Mouse (Mus musculus) CH12.LX (cell line): ENCODE data around the gene Fyb. TPM values are rescaled to one million over a fixed set of nuclear protein-coding genes. Genes with fewer than 3 reads are reported as not detected.

Source experiments
- DNase-seq: peaks from one replicate; pipeline ENCODE4 v3.0.0-alpha.2; 2013; ENCODE audit errors: extremely low read depth
- H3K27ac ChIP-seq: 2 replicates; pipeline ENCODE4 v1.5.1; 2012; ENCODE audit warnings: low read depth, mild to moderate bottlenecking, control low read depth, moderate library complexity; ENCODE audit not compliant: insufficient read depth
- H3K27me3 ChIP-seq: replicated peaks from 2 replicates; pipeline ENCODE3; 2012; ENCODE audit warnings: inconsistent platforms
- H3K36me3 ChIP-seq, 2 experiments: replicated peaks in 1 of 2; 2 replicates each; pipeline versions ENCODE3 to v1.6.1; 2012; ENCODE audit warnings: inconsistent platforms in 1 of 2, low read length in 1 of 2, mild to moderate bottlenecking in 1 of 2, mixed read lengths in 1 of 2, moderate library complexity in 1 of 2; ENCODE audit not compliant: control insufficient read depth in 1 of 2, insufficient read depth in 1 of 2
- H3K4me1 ChIP-seq, 2 experiments: 2 replicates each; pipeline ENCODE4 v1.6.1; 2012; ENCODE audit warnings: inconsistent platforms in 1 of 2, moderate library complexity in 1 of 2; ENCODE audit not compliant: insufficient read depth in 2 of 2, control insufficient read depth in 1 of 2
- H3K4me2 ChIP-seq: 2 replicates; pipeline ENCODE4 v1.6.1; 2012; ENCODE audit warnings: low read depth, mild to moderate bottlenecking, control low read depth; ENCODE audit not compliant: poor library complexity, insufficient read depth, severe bottlenecking
- H3K4me3 ChIP-seq, 3 experiments: fragments of 150-350 bp in 1 of 3; sonication (generic) in 1 of 3; replicated peaks in 1 of 3; 2 replicates each; pipeline versions ENCODE3 to v1.5.1; 2011 to 2012; ENCODE audit warnings: low read depth in 2 of 3, low read length in 2 of 3, mild to moderate bottlenecking in 2 of 3, moderate library complexity in 2 of 3, control low read depth in 1 of 3, improper control_type of control experiment in 1 of 3, inconsistent platforms in 1 of 3, mixed read lengths in 1 of 3; ENCODE audit not compliant: poor library complexity in 1 of 3
- H3K79me2 ChIP-seq: replicated peaks from 2 replicates; pipeline ENCODE4 v1.6.1; 2012; ENCODE audit warnings: mild to moderate bottlenecking, moderate library complexity; ENCODE audit not compliant: control insufficient read depth, poor library complexity, insufficient read depth, severe bottlenecking; ENCODE audit errors: extremely low read depth
- H3K9ac ChIP-seq: 2 replicates; pipeline ENCODE4 v1.6.1; 2012; ENCODE audit warnings: low read depth, mild to moderate bottlenecking, control low read depth, moderate library complexity; ENCODE audit not compliant: insufficient read depth
- H3K9me3 ChIP-seq: replicated peaks from 2 replicates; pipeline ENCODE3; 2012; ENCODE audit warnings: low read length, inconsistent platforms, mixed read lengths
- BHLHE40 ChIP-seq: IDR thresholded peaks from 2 replicates; pipeline ENCODE4 v1.6.1; 2011; ENCODE audit warnings: mild to moderate bottlenecking, low read depth, low read length, improper control_type of control experiment
- CHD2 ChIP-seq: IDR thresholded peaks from 2 replicates; pipeline ENCODE4 v1.6.1; 2011; ENCODE audit warnings: low read length, improper control_type of control experiment
- CTCF ChIP-seq, 2 experiments: IDR thresholded peaks in 1 of 2; conservative IDR thresholded peaks in 1 of 2; 2 replicates each; pipeline ENCODE4 v1.5.1; 2011 to 2012; ENCODE audit warnings: low read depth in 2 of 2, low read length in 2 of 2, improper control_type of control experiment in 1 of 2, inconsistent platforms in 1 of 2, mild to moderate bottlenecking in 1 of 2, moderate library complexity in 1 of 2
- E2F4 ChIP-seq: IDR thresholded peaks from 2 replicates; pipeline ENCODE4 v1.6.1; 2011; ENCODE audit warnings: low read depth, low read length, improper control_type of control experiment; ENCODE audit not compliant: insufficient replicate concordance
- EP300 ChIP-seq: IDR thresholded peaks from 2 replicates; pipeline ENCODE4 v1.6.1; 2011; ENCODE audit warnings: low read length, improper control_type of control experiment
- IRF4 ChIP-seq: IDR thresholded peaks from 2 replicates; pipeline ENCODE4 v1.6.1; 2014; ENCODE audit warnings: low read depth, mild to moderate bottlenecking, inconsistent platforms, low read length, improper control_type of control experiment
- JUND ChIP-seq: conservative IDR thresholded peaks from 2 replicates; pipeline ENCODE4 v1.6.1; 2011; ENCODE audit warnings: low read depth, low read length, improper control_type of control experiment
- KAT2A ChIP-seq: IDR thresholded peaks from 2 replicates; pipeline ENCODE4 v1.6.1; 2012; ENCODE audit warnings: low read length, improper control_type of control experiment, inconsistent platforms; ENCODE audit not compliant: insufficient replicate concordance
- MAFK ChIP-seq: IDR thresholded peaks from 2 replicates; pipeline ENCODE4 v1.6.1; 2011; ENCODE audit warnings: low read length, improper control_type of control experiment; ENCODE audit not compliant: insufficient replicate concordance
- MAX ChIP-seq: IDR thresholded peaks from 2 replicates; pipeline ENCODE4 v1.6.1; 2011; ENCODE audit warnings: low read length, improper control_type of control experiment
- MXI1 ChIP-seq: IDR thresholded peaks from 2 replicates; pipeline ENCODE4 v1.6.1; 2011; ENCODE audit warnings: mild to moderate bottlenecking, low read depth, low read length, improper control_type of control experiment
- MYC ChIP-seq: IDR thresholded peaks from 2 replicates; pipeline ENCODE4 v1.6.1; 2011; ENCODE audit warnings: low read depth, mild to moderate bottlenecking, improper control_type of control experiment, low read length
- NRF1 ChIP-seq: IDR thresholded peaks from 2 replicates; pipeline ENCODE4 v1.6.1; 2014; ENCODE audit warnings: low read depth, mild to moderate bottlenecking, inconsistent platforms, low read length, improper control_type of control experiment, moderate library complexity
- POLR2A ChIP-seq: IDR thresholded peaks from 2 replicates; pipeline ENCODE4 v1.6.1; 2011; ENCODE audit warnings: low read depth, mild to moderate bottlenecking, improper control_type of control experiment, low read length
- SIN3A ChIP-seq: IDR thresholded peaks from 2 replicates; pipeline ENCODE4 v1.6.1; 2012; ENCODE audit warnings: low read length, improper control_type of control experiment, inconsistent platforms
- UBTF ChIP-seq: IDR thresholded peaks from 2 replicates; pipeline ENCODE4 v1.6.1; 2012; ENCODE audit warnings: low read depth, mild to moderate bottlenecking, inconsistent platforms, low read length, improper control_type of control experiment, moderate library complexity
- ZMIZ1 ChIP-seq: IDR thresholded peaks from 2 replicates; pipeline ENCODE4 v1.6.1; 2012; ENCODE audit warnings: low read depth, mild to moderate bottlenecking, inconsistent platforms, low read length, improper control_type of control experiment
- dilution Hi-C: fragments of 300-500 bp; cut with MboI; formaldehyde crosslinking; loops from 2 replicates; pipeline ENCODE4 v1.14.3; 2020; ENCODE audit warnings: low sequenced_read_pairs; ENCODE audit not compliant: extremely low pct_unique_long_range_greater_than_20kb, extremely low pct_ligation_motif_present
- in situ Hi-C: fragments of 300-500 bp; cut with MboI; formaldehyde crosslinking; loops from 3 replicates; pipeline ENCODE4 v1.14.3; 2019; ENCODE audit warnings: low sequenced_read_pairs, low pct_ligation_motif_present, low pct_unique_long_range_greater_than_20kb, mixed read lengths
- polyA plus RNA-seq: library from polyadenylated mRNA; unstranded; fragments of >175 nt; gene quantifications from 2 replicates; pipeline ENCODE4 v1.2.1, GENCODE M21; 2012; ENCODE audit warnings: low read depth; ENCODE audit not compliant: insufficient read length
- total RNA-seq, 2 experiments: library from RNA; depleted of rRNA; stranded (reverse); fragments of 300-350 nt in 1 of 2; fragments of >200 nt in 1 of 2; gene quantifications; 2 replicates each; pipeline ENCODE4 v1.2.3; 2012 to 2014

The Fyb gene
- total and polyA plus RNA-seq, 3 experiments: 17.6 to 60.1 (median 32.2) TPM

GRCm38 (mm10) chr15:6560696-6561095 is 38.0 kb downstream of the Fyb start:
- no peak overlapping the region for H3K9ac ChIP-seq
- no peaks in the 10 kb centered on the region for H3K9me3 ChIP-seq
- no peaks in the 10 kb centered on the region for H3K79me2 ChIP-seq
- H3K36me3 ChIP-seq: no peaks in the 10 kb centered on the region
- no peaks in the 10 kb centered on the region for H3K27me3 ChIP-seq
- H3K4me2 ChIP-seq: no peak overlapping the region
- peaks cover 0 to 4% of the 10 kb centered on the region in 2 experiments; a peak in 1 of 4 replicates for H3K4me1 ChIP-seq
- in situ Hi-C loops: loop anchor here (10.0 kb wide), 1 partner anchor 56 kb away; no protein-coding TSS in a partner anchor
- H3K27ac ChIP-seq: no peak overlapping the region
- TF ChIP-seq NRF1 (no peak), JUND (no peak), POLR2A (no peak), SIN3A (no peak), E2F4 (no peak), BHLHE40 (no peak), MYC (no peak), KAT2A (no peak), IRF4 (no peak), CTCF (conservative IDR thresholded peaks at IDR 0.05 in 1 of 2, IDR thresholded peaks at IDR 0.05 in 1 of 2; ENCODE audit: low read depth in 2 of 2, low read length in 2 of 2) (no peak), MAFK (no peak), ZMIZ1 (no peak), UBTF (no peak), MAX (no peak), EP300 (no peak)
- H3K4me3 ChIP-seq: no peak overlapping the region
- no peak for DNase-seq
- dilution Hi-C loops: no loop called here

GRCm38 (mm10) chr15:6562161-6562560 is 39.5 kb downstream of the Fyb start:
- no peak for DNase-seq
- Histone ChIP-seq H3K27ac (no peak overlapping the region), H3K9me3 (no peaks in the 10 kb centered on the region), H3K27me3 (no peaks in the 10 kb centered on the region), H3K9ac (no peak overlapping the region), H3K36me3 (no peaks in the 10 kb centered on the region), H3K4me3 (no peak overlapping the region), H3K4me1 (no peaks in the 10 kb centered on the region)
- in situ Hi-C loops (loop anchor here (10.0 kb wide), 1 partner anchor 57 kb away; no protein-coding TSS in a partner anchor), dilution Hi-C loops (no loop called here)
- TF ChIP-seq MXI1 (no peak), CHD2 (no peak)
- TF ChIP-seq, all 38 proteins: peak for 0
- no peaks in the 10 kb centered on the region; the same call in 1 of the 2 replicates for H3K79me2 ChIP-seq
- no peak overlapping the region for H3K4me2 ChIP-seq
